Mouse (Mus musculus) embryonic facial prominence, embryonic 11.5 days (tissue): ENCODE results near the gene Syt17. TPM values are rescaled to one million over a fixed set of nuclear protein-coding genes. Genes with fewer than 3 reads are reported as not detected.

Experiments
- ATAC-seq: fragments of 200-750 bp; cut with Nextera tagmentation; replicated peaks from 2 replicates; pipeline ENCODE4 v1.8.0; 2017; ENCODE audit warnings: low read depth; ENCODE audit not compliant: insufficient number of reproducible peaks, low FRiP score, low TSS enrichment
- DNase-seq: peaks from one replicate; pipeline ENCODE4 v3.0.0-alpha.2; 2015; ENCODE audit warnings: low spot score
- H3K27ac ChIP-seq: fragments of 300-500 bp; sonication (generic); replicated peaks from 2 replicates; pipeline ENCODE4 v1.5.1; 2014; ENCODE audit warnings: mild to moderate bottlenecking, low read depth, low read length, control low read depth
- H3K27me3 ChIP-seq: fragments of 300-500 bp; sonication (generic); 2 replicates; pipeline ENCODE4 v1.6.1; 2014; ENCODE audit warnings: mild to moderate bottlenecking, low read length, moderate library complexity, mixed read lengths; ENCODE audit not compliant: control insufficient read depth, insufficient read depth
- H3K36me3 ChIP-seq: fragments of 300-500 bp; sonication (generic); replicated peaks from 2 replicates; pipeline ENCODE4 v1.6.1; 2014; ENCODE audit warnings: low read depth, mild to moderate bottlenecking, low read length, moderate library complexity, mixed read lengths; ENCODE audit not compliant: control insufficient read depth, insufficient read depth
- H3K4me1 ChIP-seq: fragments of 300-500 bp; sonication (generic); 2 replicates; pipeline ENCODE4 v1.6.1; 2014; ENCODE audit warnings: low read length, mixed read lengths; ENCODE audit not compliant: control insufficient read depth, insufficient read depth
- H3K4me2 ChIP-seq: fragments of 300-500 bp; sonication (generic); 2 replicates; pipeline ENCODE4 v1.6.1; 2014; ENCODE audit warnings: low read depth, mild to moderate bottlenecking, control low read depth, low read length, moderate library complexity
- H3K4me3 ChIP-seq: fragments of 300-500 bp; sonication (generic); 2 replicates; pipeline ENCODE4 v1.5.1; 2014; ENCODE audit warnings: low read depth, low read length, control low read depth
- H3K9ac ChIP-seq: fragments of 300-500 bp; sonication (generic); replicated peaks from 2 replicates; pipeline ENCODE4 v1.6.1; 2014; ENCODE audit warnings: mild to moderate bottlenecking, control low read depth, low read length
- H3K9me3 ChIP-seq: fragments of 300-500 bp; sonication (generic); replicated peaks from 2 replicates; pipeline ENCODE4 v1.6.1; 2016; ENCODE audit warnings: mild to moderate bottlenecking, low read length, inconsistent platforms, mixed read lengths; ENCODE audit not compliant: control insufficient read depth
- WGBS: fragments of 180-500 bp; shearing (Covaris S2); extraction: QIAGEN DNeasy Blood & Tissue Kit; methylation state at CpG from one replicate; pipeline ENCODE4 v1.1.7; 2014; 5-methylcytosine and 5-hydroxymethylcytosine counted together
- polyA plus RNA-seq: library from polyadenylated mRNA; unstranded; fragments of >200 nt; fragmentation: Nextera tagmentation; extraction: Ambion mirVana; gene quantifications from 2 replicates; pipeline ENCODE4 v1.2.1, GENCODE M21; 2014

The Syt17 gene
- polyA plus RNA-seq, 1 experiment from 2014 or later = 2.3 TPM

GRCm38 (mm10) chr7:118452940-118453339 is 4.9 kb upstream of the Syt17 start:
- Histone ChIP-seq H3K4me3 (no peak overlapping the region), H3K36me3 (no peaks in the 10 kb centered on the region), H3K27me3 (peaks cover 3% of the 10 kb centered on the region; the same call in 1 of the 2 replicates), H3K27ac (no peak overlapping the region), H3K9ac (no peak overlapping the region), H3K4me1 (peaks cover 4% of the 10 kb centered on the region; the same call in 1 of the 2 replicates), H3K4me2 (no peak overlapping the region), H3K9me3 (no peaks in the 10 kb centered on the region)
- ATAC-seq (no peak), DNase-seq (no peak)
- 40% methylated on average over 2 of the region's 2 CpGs for WGBS

DNA sequence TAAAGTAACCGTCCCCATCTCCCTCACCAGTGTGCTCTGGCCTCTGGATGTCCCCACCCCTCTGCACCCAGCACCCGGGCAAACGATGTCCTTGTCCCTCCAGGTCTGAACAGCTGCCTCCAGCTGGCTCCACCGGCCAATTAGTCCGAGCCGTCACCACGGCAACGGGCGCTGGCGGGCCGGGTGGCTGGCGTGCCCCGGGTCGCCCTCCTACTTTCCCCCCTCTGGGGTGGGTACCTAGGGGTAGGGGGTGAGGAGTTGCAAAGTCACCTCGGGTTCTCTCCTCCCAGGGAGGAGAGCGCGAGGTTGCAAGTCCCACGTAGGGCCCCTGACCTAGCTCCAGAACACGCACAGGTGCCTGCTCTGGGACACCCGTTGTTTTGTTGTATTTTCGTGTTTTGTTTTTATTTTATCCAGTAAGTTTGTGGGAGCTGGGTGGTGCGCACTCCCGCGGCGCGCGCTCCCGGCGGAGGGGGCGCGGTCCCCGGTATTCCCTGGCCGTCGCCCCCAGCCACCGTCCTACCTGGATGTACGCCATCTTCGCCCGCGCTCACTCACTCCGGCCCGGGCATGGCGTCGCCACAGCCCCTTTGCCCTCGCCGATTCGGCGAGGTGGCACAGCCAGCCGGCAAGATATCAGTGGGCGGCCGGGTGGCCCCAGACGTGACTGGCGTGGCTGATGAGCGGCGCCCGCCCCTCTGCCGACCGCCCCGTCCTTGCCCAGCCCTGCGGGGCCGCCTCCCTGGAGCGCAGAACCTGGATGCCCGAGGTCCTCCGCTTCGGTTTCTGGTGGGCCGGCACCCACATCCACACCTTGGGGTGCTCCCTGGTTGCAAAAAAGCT is 510 bp downstream of the Syt17 start:
- Histone ChIP-seq H3K9ac (peak overlapping the region; percentile 59), H3K36me3 (no peaks in the 10 kb centered on the region), H3K27me3 (peaks cover 5% of the 10 kb centered on the region; the same call in 1 of the 2 replicates), H3K4me3 (peak overlapping the region; percentile 60), H3K9me3 (no peaks in the 10 kb centered on the region), H3K4me1 (peaks cover 13% of the 10 kb centered on the region), H3K27ac (no peak overlapping the region), H3K4me2 (peak overlapping the region; percentile 98)
- DNase-seq (peak; percentile 57), ATAC-seq (peak; percentile 41)
- WGBS = under 1% methylated on average over 64 of the region's 65 CpGs

GRCm38 (mm10) chr7:118443895-118444485 is 4.0 kb downstream of the Syt17 start:
- no peak overlapping the region for H3K27ac ChIP-seq
- H3K4me1 ChIP-seq = peaks cover 13% of the 10 kb centered on the region
- WGBS = 44% methylated on average over 7 of the region's 7 CpGs
- no peak for ATAC-seq
- peaks cover 5% of the 10 kb centered on the region; the same call in 1 of the 2 replicates for H3K27me3 ChIP-seq
- no peak overlapping the region for H3K4me2 ChIP-seq
- no peaks in the 10 kb centered on the region for H3K36me3 ChIP-seq
- no peak for DNase-seq
- H3K4me3 ChIP-seq = no peak overlapping the region
- no peaks in the 10 kb centered on the region for H3K9me3 ChIP-seq
- no peak overlapping the region for H3K9ac ChIP-seq

DNA sequence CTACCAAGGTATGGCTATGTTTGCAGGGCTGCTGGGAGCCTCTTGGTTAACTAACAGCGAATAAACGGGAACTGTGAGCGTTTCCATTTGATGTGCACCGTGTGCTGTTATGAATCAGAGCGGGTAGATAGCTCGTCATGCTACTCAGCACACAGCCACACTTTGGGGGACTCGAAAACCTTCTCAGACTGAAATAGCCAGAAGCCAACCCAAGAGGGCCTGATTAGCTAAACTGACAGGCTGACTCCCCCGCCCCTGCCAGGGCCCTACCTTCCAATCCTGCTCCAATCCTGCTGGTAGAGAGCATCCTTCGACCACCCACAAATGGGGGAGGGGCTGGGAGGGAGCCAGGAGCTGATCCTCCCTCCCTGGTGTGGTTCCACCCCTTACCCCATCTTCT is 4.7 kb downstream of the Syt17 start:
- Histone ChIP-seq H3K4me3 (no peak overlapping the region), H3K27me3 (peaks cover 5% of the 10 kb centered on the region; the same call in 1 of the 2 replicates), H3K9me3 (no peaks in the 10 kb centered on the region), H3K4me1 (peaks cover 10% of the 10 kb centered on the region), H3K9ac (no peak overlapping the region), H3K4me2 (no peak overlapping the region), H3K36me3 (no peaks in the 10 kb centered on the region), H3K27ac (no peak overlapping the region)
- WGBS = 2% methylated on average over 9 of the region's 9 CpGs
- DNase-seq = peak; percentile 32
- no peak for ATAC-seq

- 76% methylated on average over 6 of the region's 6 CpGs for WGBS
- no peaks in the 10 kb centered on the region for H3K9me3 ChIP-seq
- H3K4me3 ChIP-seq = no peak overlapping the region
- no peak for ATAC-seq
- no peaks in the 10 kb centered on the region for H3K27me3 ChIP-seq
- H3K4me2 ChIP-seq = no peak overlapping the region
- peaks cover 3% of the 10 kb centered on the region; the same call in 1 of the 2 replicates for H3K4me1 ChIP-seq
- no peak for DNase-seq
- H3K9ac ChIP-seq = no peak overlapping the region
- H3K36me3 ChIP-seq = no peaks in the 10 kb centered on the region
- no peak overlapping the region for H3K27ac ChIP-seq
Measured at GRCm38 (mm10) chr7:118441535-118441934, 6.5 kb downstream of the Syt17 start.

DNA sequence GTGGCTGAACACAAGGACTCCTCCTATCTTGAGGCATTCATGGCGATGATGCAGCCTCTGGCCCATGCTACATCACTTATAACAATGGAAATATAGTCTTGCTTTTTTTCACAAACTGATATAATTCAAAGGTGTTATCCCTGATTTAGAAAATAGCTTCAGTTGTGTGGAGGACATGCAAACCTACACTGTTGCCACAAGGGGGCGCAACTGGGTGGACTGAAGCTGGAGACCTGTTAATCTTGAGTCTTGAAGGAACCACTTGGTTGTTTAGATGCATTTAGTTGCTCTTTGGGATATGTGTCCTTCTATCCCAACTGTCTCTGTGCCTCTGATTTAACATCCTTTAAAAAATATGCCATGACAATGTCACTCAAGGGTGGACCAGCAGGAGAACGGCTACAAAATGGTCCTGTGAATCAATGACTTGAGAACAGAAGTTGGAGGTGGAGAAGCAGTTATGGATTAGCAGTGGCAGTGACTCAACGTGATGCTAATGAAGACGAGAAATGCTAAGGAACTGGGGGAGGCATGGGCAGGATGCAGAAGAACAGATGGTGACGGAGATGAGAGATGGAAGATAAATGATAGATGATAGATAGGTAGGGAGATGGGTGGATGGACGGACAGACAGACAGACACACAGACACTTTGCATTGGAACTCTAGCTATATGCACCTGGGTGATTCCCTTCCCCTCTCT is 10.8 kb downstream of the Syt17 start:
- Histone ChIP-seq H3K27me3 (no peaks in the 10 kb centered on the region), H3K9me3 (no peaks in the 10 kb centered on the region), H3K4me2 (no peak overlapping the region), H3K4me3 (no peak overlapping the region), H3K9ac (no peak overlapping the region), H3K27ac (no peak overlapping the region), H3K36me3 (no peaks in the 10 kb centered on the region), H3K4me1 (no peaks in the 10 kb centered on the region)
- ATAC-seq (no peak), DNase-seq (peak; percentile 43)
- WGBS = 62% methylated on average over 7 of the region's 7 CpGs

DNA sequence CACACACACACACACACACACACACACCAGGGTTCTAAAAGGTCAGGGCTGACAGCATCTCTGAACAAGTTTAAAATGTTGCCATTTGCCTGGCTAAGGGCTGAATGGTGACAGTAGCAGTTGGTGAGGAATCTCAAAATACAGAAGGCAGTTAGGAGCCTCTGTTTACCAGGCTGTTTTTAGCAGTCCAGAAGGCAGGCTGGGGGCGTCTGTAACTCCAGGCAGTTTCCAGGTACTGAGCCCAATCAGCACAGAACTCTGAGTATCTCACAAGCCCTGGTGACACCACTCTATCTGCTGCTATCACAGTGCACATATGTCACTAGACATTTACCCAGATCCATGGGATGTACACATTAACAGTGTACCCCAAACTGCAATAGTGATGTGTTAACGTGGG is 19.1 kb downstream of the Syt17 start:
- no peak overlapping the region for H3K27ac ChIP-seq
- WGBS = 72% methylated on average over 2 of the region's 2 CpGs
- H3K27me3 ChIP-seq = no peaks in the 10 kb centered on the region
- no peaks in the 10 kb centered on the region for H3K9me3 ChIP-seq
- H3K9ac ChIP-seq = no peak overlapping the region
- H3K4me3 ChIP-seq = no peak overlapping the region
- H3K4me2 ChIP-seq = no peak overlapping the region
- DNase-seq = no peak
- ATAC-seq = no peak
- no peaks in the 10 kb centered on the region for H3K4me1 ChIP-seq
- H3K36me3 ChIP-seq = no peaks in the 10 kb centered on the region
